Comparison of ENCODE assay signal across 15 mouse cellular contexts in genomic region chr4:82643734-82644085, GRCm38 (mm10).
DNase-seq lines count a peak whose midpoint lies in the region; ATAC-seq and TF ChIP-seq lines count a peak whose summit lies in the region.
"Had no signal": no experiment of that assay in that cellular context is flagged by ENCODE, and none has a peak within 500 bp of the region (broad histone marks: within the 10 kb centered on the region; RNA-seq: fewer than 3 reads in every experiment).

No protein-coding gene starts in this region.

- peak; percentile 15; the same call in 1 of the 2 replicates for ATAC-seq in neural tube, embryonic 12.5 days (ENCODE audit: low FRiP score, low read depth)
- ATAC-seq: activated CD4-positive, CD25-positive, alpha-beta regulatory T cell, adult 4 months; CD4-positive, CD25-positive, alpha-beta regulatory T cell, adult 4 months had no signal

- TF ChIP-seq POLR2A in kidney, adult 2 months (IDR thresholded peaks at IDR 0.05; ENCODE audit: low read depth, low read length), result no peak

- no peak overlapping the region for H3K4me2 ChIP-seq in neural tube, embryonic 12.5 days (replicated peaks)
- H3K4me2 ChIP-seq: embryonic facial prominence, embryonic 15.5 days; liver, embryonic 11.5 days had no signal

- H3K27ac ChIP-seq in kidney, adult 2 months (ENCODE audit: insufficient read depth, low read depth, low read length), result no peak overlapping the region
- no peak overlapping the region for H3K27ac ChIP-seq in neural tube, embryonic 12.5 days
- H3K27ac ChIP-seq: embryonic facial prominence, embryonic 15.5 days; left cerebral cortex, adult 2 months had no signal

- H3K4me1 ChIP-seq in kidney, adult 2 months (ENCODE audit: control insufficient read depth, insufficient read depth, low read length), result no peaks in the 10 kb centered on the region
- peaks cover 5% of the 10 kb centered on the region; the same call in 1 of the 2 replicates for H3K4me1 ChIP-seq in neural tube, embryonic 12.5 days
- H3K4me1 ChIP-seq: megakaryocyte, embryonic 14.5 days had no signal

- H3K4me3 ChIP-seq in kidney, adult 2 months (ENCODE audit: insufficient read depth, low read depth, low read length), result no peak overlapping the region
- no peak overlapping the region for H3K4me3 ChIP-seq in neural tube, embryonic 12.5 days
- H3K4me3 ChIP-seq: embryonic facial prominence, embryonic 15.5 days; left cerebral cortex, adult 2 months; megakaryocyte, embryonic 14.5 days had no signal

- H3K27me3 ChIP-seq in kidney, adult 2 months (replicated peaks; ENCODE audit: control insufficient read depth, insufficient read depth, low read length), result no peaks in the 10 kb centered on the region
- H3K27me3 ChIP-seq in neural tube, embryonic 12.5 days (replicated peaks), result no peaks in the 10 kb centered on the region
- H3K27me3 ChIP-seq: embryonic facial prominence, embryonic 15.5 days; megakaryocyte, embryonic 14.5 days had no signal

- no peak for TF ChIP-seq CTCF in kidney, adult 2 months (conservative IDR thresholded peaks at IDR 0.05; ENCODE audit: insufficient read depth, insufficient read length, low read depth, low read length)

- no peak overlapping the region for H3K9ac ChIP-seq in neural tube, embryonic 12.5 days
- H3K9ac ChIP-seq: embryonic facial prominence, embryonic 15.5 days had no signal

- H3K36me3 ChIP-seq in kidney, adult 2 months (ENCODE audit: control insufficient read depth, insufficient read depth, low read length), result no peaks in the 10 kb centered on the region
- H3K36me3 ChIP-seq in neural tube, embryonic 12.5 days, result no peaks in the 10 kb centered on the region
- H3K36me3 ChIP-seq: embryonic facial prominence, embryonic 15.5 days had no signal

- peak; percentile 24 for DNase-seq in cerebellum, adult 11 months
- DNase-seq in cerebellum, adult 11-12 months, result no peak
- peak; percentile 20 for DNase-seq in kidney, adult 2 months
- DNase-seq in kidney, postnatal 10 days, result no peak
- no peak for DNase-seq in neural tube, embryonic 10.5 days (ENCODE audit: extremely low spot score, low spot score)
- DNase-seq in lung, postnatal 4 days, result no peak
- DNase-seq: kidney, adult 11 months; lung, adult 18-20 months had no signal

- 63% methylated on average over 5 of the region's 5 CpGs for WGBS in kidney, adult 2 months
- WGBS in neural tube, embryonic 12.5 days, result 80% methylated on average over 5 of the region's 5 CpGs

- H3K9me3 ChIP-seq in neural tube, embryonic 12.5 days, result no peaks in the 10 kb centered on the region
- H3K9me3 ChIP-seq: embryonic facial prominence, embryonic 15.5 days; megakaryocyte, embryonic 14.5 days had no signal

Comparison
In these comparisons a context has a peak if more than half of its experiments do, and no peak if none do; other contexts are left out.
1. DNase-seq: peak in cerebellum, adult 11 months (single experiment) and kidney, adult 2 months (single experiment); none in cerebellum, adult 11-12 months (single experiment), kidney, postnatal 10 days (single experiment), neural tube, embryonic 10.5 days (single experiment) and lung, postnatal 4 days (0 of 2).